Mouse (Mus musculus) megakaryocyte, embryonic 14.5 days (primary cell): ENCODE measurements around the gene Fto.

Source experiments
- FLI1 ChIP-seq: IDR thresholded peaks from 2 replicates; pipeline ENCODE4 v1.6.1; 2012; ENCODE audit warnings: low read length, inconsistent platforms, mixed read lengths
- GATA1 ChIP-seq: IDR thresholded peaks from 3 replicates; pipeline ENCODE4 v1.6.1; 2012; ENCODE audit warnings: mixed read lengths, low read length, inconsistent platforms, borderline replicate concordance

GRCm38 (mm10) chr8:91390369-91391020, 77.2 kb downstream of the Fto start:
- TF ChIP-seq GATA1 (no peak), FLI1 (no peak)
